Mouse (Mus musculus) left cerebral cortex, postnatal 36 days (tissue): ENCODE results near the gene Ppil1. TPM values are rescaled to one million over a fixed set of nuclear protein-coding genes. Genes with fewer than 3 reads are reported as not detected.

Experiments used
- DNase-seq, 2 experiments: peaks; one replicate each; pipeline ENCODE4 v3.0.0; 2021 to 2022; ENCODE audit warnings: low spot score in 2 of 2, mixed read lengths in 1 of 2
- intact Hi-C: fragments of 180-260 bp; cut with DNase I; formaldehyde crosslinking; loops from one replicate; pipeline ENCODE4 v1.15.1; 2025
- total RNA-seq, 2 experiments: library from RNA; stranded (reverse); gene quantifications; 2 replicates each; pipeline ENCODE4 v1.2.3; 2021

Gene Ppil1
- total RNA-seq, 2 experiments from 2014 or later, result 16.7 to 19.0 TPM

GRCm38 (mm10) chr17:29214655-29215054 is 49.3 kb downstream of the Ppil1 start:
- intact Hi-C loops, result no loop called here
- no peak for DNase-seq

- DNase-seq, result no peak
- intact Hi-C loops, result no loop called here
Measured at GRCm38 (mm10) chr17:29214193-29214456, 49.9 kb downstream of the Ppil1 start.

- intact Hi-C loops, result no loop called here
- DNase-seq, result no peak
Measured at GRCm38 (mm10) chr17:29213381-29214192, 50.4 kb downstream of the Ppil1 start.

GRCm38 (mm10) chr17:29211836-29212235 is 52.1 kb downstream of the Ppil1 start:
- intact Hi-C loops, result no loop called here
- no peak for DNase-seq

GRCm38 (mm10) chr17:29210037-29210436 is 53.9 kb downstream of the Ppil1 start:
- DNase-seq, result no peak
- intact Hi-C loops, result no loop called here

GRCm38 (mm10) chr17:29206052-29206451 is 57.9 kb downstream of the Ppil1 start:
- no peak for DNase-seq
- intact Hi-C loops, result no loop called here

- no peak for DNase-seq
- intact Hi-C loops, result no loop called here
Measured at GRCm38 (mm10) chr17:29202604-29203003, 61.4 kb downstream of the Ppil1 start.

Other genes starting within 250 kb of the Ppil1 start
- gene Srsf3, start 231.6 kb downstream of the Ppil1 start, total RNA-seq, result 100 to 1,000 TPM; 101 to 118 TPM
- gene Cdkn1a, start 173.2 kb downstream of the Ppil1 start, total RNA-seq, result 10 to 100 TPM; 27.0 to 40.0 TPM
- gene Rab44, start 150.0 kb downstream of the Ppil1 start, total RNA-seq, result under 1 TPM in 1 of 2 experiments, not detected in 1; 0.52 TPM
- gene Cpne5, start 26.0 kb downstream of the Ppil1 start, total RNA-seq, result 100 to 1,000 TPM; 146 to 155 TPM
- 10 to 100 TPM; 78.1 to 94.7 TPM for gene BC004004, start 4.6 kb upstream of the Ppil1 start, total RNA-seq
- 1 to 10 TPM; 1.1 to 1.3 TPM for gene Pi16, start 53.5 kb upstream of the Ppil1 start, total RNA-seq
- 100 to 1,000 TPM; 492 to 581 TPM for gene Mtch1, start 83.7 kb upstream of the Ppil1 start, total RNA-seq
- gene Fgd2, start 96.7 kb upstream of the Ppil1 start, total RNA-seq, result 1 to 10 TPM; 5.6 to 7.0 TPM
- gene Pim1, start 226.6 kb upstream of the Ppil1 start, total RNA-seq, result 1 to 10 TPM; 6.0 to 7.1 TPM